Mouse (Mus musculus) lung, postnatal 10 days (tissue): ENCODE results near the gene Slc12a1.

ENCODE experiments used
- DNase-seq: peaks from one replicate; pipeline ENCODE4 v3.0.0; 2021

Slc12a1 gene

GRCm38 (mm10) chr2:125259230-125260120 lies 107.2 kb downstream of the Slc12a1 start:
- peak; percentile 58 for DNase-seq

- no peak for DNase-seq
Measured at GRCm38 (mm10) chr2:125260326-125260725, 108.0 kb downstream of the Slc12a1 start.

GRCm38 (mm10) chr2:125263056-125263455 lies 110.8 kb downstream of the Slc12a1 start:
- DNase-seq, result peak; percentile 57

GRCm38 (mm10) chr2:125263753-125264152 lies 111.4 kb downstream of the Slc12a1 start:
- peak; percentile 66 for DNase-seq

GRCm38 (mm10) chr2:125268876-125269275 lies 116.6 kb downstream of the Slc12a1 start:
- DNase-seq, result no peak

GRCm38 (mm10) chr2:125275617-125276016 lies 123.3 kb downstream of the Slc12a1 start:
- DNase-seq, result no peak

- peak; percentile 29 for DNase-seq
Measured at GRCm38 (mm10) chr2:125276692-125277091, 124.4 kb downstream of the Slc12a1 start.

- peak; percentile 66 for DNase-seq
Measured at GRCm38 (mm10) chr2:125278474-125278873, 126.2 kb downstream of the Slc12a1 start.
